Comparison of ENCODE assay signal across 8 mouse cellular contexts in the genomic region with DNA sequence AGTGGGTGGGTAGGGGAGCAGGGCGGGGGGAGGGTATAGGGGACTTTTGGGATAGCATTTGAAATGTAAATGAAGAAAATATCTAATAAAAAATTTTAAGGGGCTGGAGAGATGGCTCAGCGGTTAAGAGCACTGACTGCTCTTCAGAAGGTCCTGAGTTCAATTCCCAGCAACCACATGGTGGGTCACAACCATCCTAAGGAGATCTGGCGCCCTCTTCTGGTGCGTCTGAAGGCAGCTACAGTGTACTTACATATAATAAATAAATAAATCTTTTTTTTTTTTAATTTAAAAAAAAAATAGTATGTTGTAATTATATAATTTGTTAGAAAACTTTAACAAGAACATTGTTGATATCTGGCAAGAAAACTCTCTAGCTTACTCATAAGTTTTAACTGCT.
DNase-seq lines count a peak whose midpoint lies in the region; TF ChIP-seq lines count a peak whose summit lies in the region.
"Not testable (repeated sequence)": the region's sequence is repeated elsewhere in the genome, so short reads cannot be mapped to it uniquely, and the experiment has no call there.

No protein-coding gene starts in this region.

- peak; percentile 39 for TF ChIP-seq CTCF in left cerebral cortex, adult 2 months (IDR thresholded peaks at IDR 0.05)

- DNase-seq in 3T3-L1 (ENCODE audit: low read depth, low spot score) (peak; percentile 67), MEL-GATA-1-ER (ENCODE audit: extremely low read depth, low read depth) (peak; percentile 23)
- peak; percentile 22 for DNase-seq in adrenal gland, postnatal 25 days
- DNase-seq in embryo, embryonic 11 days = peak; percentile 10
- peak; percentile 62 for DNase-seq in induced T-regulatory cell, adult 2 months (ENCODE audit: low read depth)
- DNase-seq in left cerebral cortex, adult 2 months (ENCODE audit: extremely low spot score in 1 of 2, low spot score in 2 of 2) = not testable (repeated sequence)
- peak; percentile 57 for DNase-seq in naive thymus-derived CD4-positive, alpha-beta T cell, adult 2 months (ENCODE audit: low read depth)
- peak; percentile 28 for DNase-seq in thymus, postnatal 0 days (ENCODE audit: low spot score)

- not testable (repeated sequence) for H3K4me3 ChIP-seq in left cerebral cortex, adult 2 months

- intact Hi-C loops in left cerebral cortex, adult 2 months (cut with DNase I) = not testable (repeated sequence)

- not testable (repeated sequence) for H3K27ac ChIP-seq in left cerebral cortex, adult 2 months
